ENCODE assay signal across 12 mouse cellular contexts in the genomic region with DNA sequence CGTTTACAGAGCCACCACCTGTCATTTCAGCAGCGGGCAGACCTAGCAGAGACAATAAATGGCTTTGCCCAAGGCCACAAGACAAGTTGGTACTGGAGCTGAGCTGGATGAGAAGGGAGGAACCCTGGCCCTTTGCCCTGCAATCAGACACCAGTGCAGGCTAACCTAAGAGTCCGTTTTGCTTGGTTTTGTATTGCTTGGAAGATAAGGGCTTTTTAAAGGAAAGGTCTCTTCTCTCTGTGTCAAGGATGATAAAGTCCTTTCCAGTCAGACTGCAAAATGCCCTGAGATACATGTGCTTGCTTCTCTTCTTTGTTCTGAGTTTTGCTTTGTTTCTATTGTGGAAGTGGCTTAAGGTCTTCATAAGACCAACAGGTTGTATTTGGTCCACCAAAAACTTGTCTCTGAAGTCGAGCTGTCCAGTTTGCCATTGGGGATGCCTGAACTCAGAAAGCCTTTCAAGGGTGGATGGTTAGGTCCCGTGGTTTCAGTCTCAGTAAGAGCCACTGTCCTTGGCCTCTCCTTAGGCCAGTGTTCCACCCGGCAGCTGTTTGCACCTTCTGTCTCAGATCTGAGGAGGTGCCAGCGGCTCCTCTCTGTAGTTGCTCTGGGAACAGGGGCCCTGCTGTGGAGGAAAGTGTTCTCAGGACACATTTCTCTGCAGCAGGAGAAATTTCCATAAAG.
A peak's percentile ranks its signal among the peaks of the same experiment; 100 is the strongest.
DNase-seq lines count a peak whose midpoint lies in the region; ATAC-seq and TF ChIP-seq lines count a peak whose summit lies in the region.
"Had no signal": no experiment of that assay in that cellular context is flagged by ENCODE, and none has a peak within 500 bp of the region (broad histone marks: within the 10 kb centered on the region; RNA-seq: fewer than 3 reads in every experiment).

No protein-coding gene starts in this region.

- H3K9me3 ChIP-seq in intestine, embryonic 16.5 days (ENCODE audit: control insufficient read depth, low read length), result no peaks in the 10 kb centered on the region
- H3K9me3 ChIP-seq: forebrain, embryonic 12.5 days; neural tube, embryonic 12.5 days had no signal

- peak overlapping the region; percentile 24; the same call in 1 of the 2 replicates for H3K27ac ChIP-seq in intestine, embryonic 16.5 days (ENCODE audit: low read length)
- peak overlapping the region; percentile 93 for H3K27ac ChIP-seq in small intestine, adult 2 months (ENCODE audit: insufficient read depth, low read depth, low read length)
- H3K27ac ChIP-seq: forebrain, embryonic 12.5 days; neural tube, embryonic 12.5 days had no signal

- H3K27me3 ChIP-seq in intestine, embryonic 16.5 days (replicated peaks; ENCODE audit: control insufficient read depth, insufficient read depth, low read length), result no peaks in the 10 kb centered on the region
- no peaks in the 10 kb centered on the region for H3K27me3 ChIP-seq in small intestine, adult 2 months (ENCODE audit: control insufficient read depth, insufficient read depth, low read length)
- H3K27me3 ChIP-seq: forebrain, embryonic 12.5 days; neural tube, embryonic 12.5 days had no signal

- no peak overlapping the region for H3K4me3 ChIP-seq in intestine, embryonic 16.5 days (ENCODE audit: low read length)
- H3K4me3 ChIP-seq in small intestine, adult 2 months (ENCODE audit: low read depth, low read length), result 0 out of 2 replicates have a peak overlapping the region, but pooled peaks have one; percentile 2
- H3K4me3 ChIP-seq: forebrain, embryonic 12.5 days; neural tube, embryonic 12.5 days had no signal

- no peaks in the 10 kb centered on the region for H3K36me3 ChIP-seq in intestine, embryonic 16.5 days (ENCODE audit: control insufficient read depth, insufficient read depth, low read length)
- no peaks in the 10 kb centered on the region for H3K36me3 ChIP-seq in small intestine, adult 2 months (ENCODE audit: control insufficient read depth, insufficient read depth, low read length)
- H3K36me3 ChIP-seq: forebrain, embryonic 12.5 days; neural tube, embryonic 12.5 days had no signal

- no peak overlapping the region for H3K9ac ChIP-seq in intestine, embryonic 16.5 days (ENCODE audit: low read depth, low read length)
- H3K9ac ChIP-seq: forebrain, embryonic 12.5 days; neural tube, embryonic 12.5 days had no signal

- TF ChIP-seq CTCF in small intestine, adult 2 months (IDR thresholded peaks at IDR 0.05; ENCODE audit: extremely low read depth, insufficient read length, insufficient replicate concordance, low read depth, low read length), result no peak

- DNase-seq in embryo, embryonic 11 days, result peak; percentile 10
- no peak for DNase-seq in embryo, embryonic 9.5 days (ENCODE audit: extremely low spot score)
- DNase-seq in ovary, adult 18-20 months (ENCODE audit: low spot score), result peak; percentile 60
- no peak for DNase-seq in ovary, postnatal 10 days (ENCODE audit: low spot score)
- DNase-seq in layer of hippocampus, adult 9-11 months, result no peak
- DNase-seq: B cell, adult 2 months; right cerebral cortex, postnatal 4 days had no signal

- peak; percentile 99 for ATAC-seq in intestine, embryonic 16.5 days
- ATAC-seq in erythroblast, adult 5-6 weeks (replicated peaks; ENCODE audit: low FRiP score, poor library complexity, severe bottlenecking), result no peak

- H3K4me1 ChIP-seq in intestine, embryonic 16.5 days (ENCODE audit: control insufficient read depth, insufficient read depth, low read length), result 0 out of 2 replicates have a peak, but pooled peaks cover 6% of the 10 kb centered on the region
- peaks cover 7% of the 10 kb centered on the region; the same call in 1 of the 2 replicates for H3K4me1 ChIP-seq in small intestine, adult 2 months (ENCODE audit: control insufficient read depth, insufficient read depth, insufficient read length, low read length)
- H3K4me1 ChIP-seq: forebrain, embryonic 12.5 days; neural tube, embryonic 12.5 days had no signal

- 29% methylated on average over 7 of the region's 7 CpGs for WGBS in intestine, embryonic 16.5 days
- WGBS in small intestine, adult 2 months, result 23% methylated on average over 7 of the region's 7 CpGs

- H3K4me2 ChIP-seq in intestine, embryonic 16.5 days (ENCODE audit: low read depth, low read length), result 0 out of 2 replicates have a peak overlapping the region, but pooled peaks have one; percentile 5
- H3K4me2 ChIP-seq: forebrain, embryonic 12.5 days; neural tube, embryonic 12.5 days had no signal

- TF ChIP-seq POLR2A in small intestine, adult 2 months (IDR thresholded peaks at IDR 0.05; ENCODE audit: low read depth, low read length), result no peak

Comparison
In these comparisons a context has a peak if more than half of its experiments do, and no peak if none do; other contexts are left out.
1. DNase-seq: peak in embryo, embryonic 11 days (single experiment) and ovary, adult 18-20 months (single experiment); none in embryo, embryonic 9.5 days (single experiment), ovary, postnatal 10 days (single experiment) and layer of hippocampus, adult 9-11 months (single experiment).